Mouse (Mus musculus) bone marrow macrophage, adult 2 months (primary cell): Measurements from ENCODE around the gene Sfxn1.

ENCODE experiments used
- CTCF ChIP-seq: IDR thresholded peaks from 2 replicates; pipeline ENCODE4 v1.5.1; 2012; ENCODE audit warnings: low read depth, mild to moderate bottlenecking, low read length, moderate library complexity
- POLR2A ChIP-seq: IDR thresholded peaks from 2 replicates; pipeline ENCODE4 v1.6.1; 2012; ENCODE audit warnings: mild to moderate bottlenecking, low read depth, low read length, borderline replicate concordance

GRCm38 (mm10) chr13:54073066-54073465, 1.4 kb downstream of the Sfxn1 start:
- TF ChIP-seq CTCF, result no peak
- no peak for TF ChIP-seq POLR2A
